Mouse (Mus musculus): ENCODE measurements around the gene Man1c1.

Man1c1 gene

GRCm38 (mm10) chr4:134675800-134676199 lies 28.3 kb downstream of the Man1c1 start:
- in situ Hi-C loops (cut with MboI, MseI) = no loop called here

DNA sequence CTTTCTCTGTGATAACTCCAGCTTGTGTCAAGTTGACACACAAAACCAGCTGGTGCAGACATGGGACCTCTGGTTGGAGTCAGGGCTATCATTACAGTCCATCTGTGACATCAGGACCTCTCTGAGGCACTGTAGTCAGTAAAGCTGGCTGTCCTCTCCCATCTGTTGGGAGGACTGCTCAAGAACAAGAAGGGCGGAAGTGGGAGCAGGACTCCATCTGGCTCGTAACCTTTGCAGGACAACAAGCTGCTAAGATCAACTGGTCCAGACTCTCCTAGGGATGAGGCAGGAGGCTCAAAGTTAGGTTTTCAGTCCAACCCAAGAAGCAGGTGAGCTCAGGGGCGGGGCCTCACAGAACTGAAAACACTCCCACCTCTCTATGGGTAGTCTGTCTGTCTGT lies 29.1 kb downstream of the Man1c1 start:
- in situ Hi-C loops (cut with MboI, MseI) = no loop called here

DNA sequence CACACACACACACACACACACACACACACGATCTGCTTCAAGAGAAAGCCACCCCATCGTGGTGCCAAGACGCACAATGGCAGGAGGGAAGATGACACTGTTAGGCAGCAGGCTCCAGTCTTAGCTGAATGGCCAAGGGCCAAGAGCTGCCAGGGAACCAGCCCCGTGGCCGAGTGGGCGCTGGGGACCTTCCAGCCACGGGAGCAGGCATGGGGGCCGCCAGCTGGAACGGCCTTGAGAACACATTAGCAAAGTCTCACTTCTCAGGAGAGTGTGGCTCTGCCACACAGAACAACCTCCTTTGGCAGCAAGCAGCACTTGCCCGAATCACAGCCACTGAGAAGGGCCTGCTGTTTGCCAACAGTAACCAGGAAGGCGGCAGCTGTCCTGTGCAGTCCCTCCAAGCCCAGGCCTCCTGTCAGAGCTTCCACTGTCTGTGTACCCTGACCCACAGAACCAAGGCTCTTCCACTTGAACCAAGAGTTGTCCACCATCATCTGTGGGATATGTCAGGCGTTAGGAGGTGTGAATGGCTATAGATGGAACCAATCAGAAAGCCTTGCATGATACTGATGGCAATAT lies 30.1 kb downstream of the Man1c1 start:
- in situ Hi-C loops (cut with MboI, MseI) = no loop called here

- in situ Hi-C loops (cut with MboI, MseI) = no loop called here
Observed at GRCm38 (mm10) chr4:134673151-134673550, 30.9 kb downstream of the Man1c1 start.

DNA sequence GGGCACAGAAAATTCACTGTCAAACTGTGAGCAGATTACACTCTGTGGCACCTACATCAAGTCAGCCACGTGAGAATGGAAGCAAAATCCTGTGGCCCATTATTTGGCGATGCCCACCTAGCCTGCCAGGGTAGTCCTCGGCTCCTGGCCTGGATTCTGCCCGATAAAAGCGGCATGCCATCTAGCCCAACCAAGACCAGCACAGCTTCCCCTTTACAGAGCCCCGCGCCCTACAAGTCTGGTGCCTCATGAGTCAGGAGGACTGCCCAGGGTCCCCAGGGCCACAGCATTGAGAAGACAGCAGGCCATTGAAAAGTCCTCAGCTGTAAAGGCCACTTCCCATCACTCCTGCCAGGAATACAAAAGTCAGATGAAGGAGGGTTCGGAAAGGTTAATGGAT lies 31.8 kb downstream of the Man1c1 start:
- in situ Hi-C loops (cut with MboI, MseI) = no loop called here

GRCm38 (mm10) chr4:134671660-134672173 lies 32.4 kb downstream of the Man1c1 start:
- in situ Hi-C loops (cut with MboI, MseI) = no loop called here

DNA sequence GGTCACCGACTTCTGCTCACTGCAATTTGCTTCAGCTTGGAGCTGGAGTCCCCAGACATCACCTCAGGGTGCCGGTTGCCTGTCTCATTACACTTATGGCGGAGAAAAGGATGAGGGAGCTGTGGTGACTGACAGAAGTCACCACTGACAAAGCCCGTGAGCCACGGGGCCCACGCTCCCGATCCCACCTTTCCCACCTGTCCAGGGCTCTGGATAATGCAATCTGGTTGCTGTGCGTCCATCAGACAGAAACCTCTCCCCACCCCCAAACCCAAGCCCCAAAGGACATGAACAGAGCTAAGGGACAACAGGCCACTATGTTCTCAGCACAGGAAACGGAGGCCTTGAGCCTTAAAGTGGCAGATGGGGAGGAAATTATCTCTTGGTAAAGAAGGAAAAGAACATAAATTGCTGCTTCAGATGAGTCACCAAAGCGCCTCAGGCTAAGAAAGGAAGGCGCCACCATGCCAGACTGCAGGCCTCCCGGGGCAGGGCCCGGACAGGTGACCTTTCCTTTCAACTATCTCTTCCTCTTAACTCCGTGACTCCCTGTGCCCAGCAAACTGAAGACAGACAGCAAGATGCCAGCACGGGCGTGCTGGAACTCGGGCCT lies 34.2 kb downstream of the Man1c1 start:
- in situ Hi-C loops (cut with MboI, MseI) = no loop called here

GRCm38 (mm10) chr4:134668355-134669028 lies 35.6 kb downstream of the Man1c1 start:
- in situ Hi-C loops (cut with MboI, MseI) = no loop called here

DNA sequence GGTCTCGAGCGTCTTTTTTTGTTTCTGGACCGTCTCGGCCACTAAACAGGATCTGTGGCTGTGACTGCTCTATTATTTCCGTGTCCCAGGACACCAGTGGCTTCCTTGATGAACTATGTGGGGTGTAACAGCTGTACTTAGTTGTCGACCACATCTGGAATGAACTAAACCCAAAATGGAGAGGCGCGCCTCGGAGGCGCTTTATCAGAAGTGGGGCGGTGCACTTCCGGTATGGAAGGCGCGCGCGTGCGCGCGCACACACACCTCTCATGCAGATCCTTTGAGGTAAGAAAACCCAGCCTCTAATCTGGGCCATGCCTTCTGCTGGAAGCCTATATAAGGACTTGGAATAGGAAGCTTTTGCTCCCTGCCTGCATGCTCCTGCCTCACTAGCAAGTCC lies 37.7 kb downstream of the Man1c1 start:
- in situ Hi-C loops (cut with MboI, MseI) = no loop called here

DNA sequence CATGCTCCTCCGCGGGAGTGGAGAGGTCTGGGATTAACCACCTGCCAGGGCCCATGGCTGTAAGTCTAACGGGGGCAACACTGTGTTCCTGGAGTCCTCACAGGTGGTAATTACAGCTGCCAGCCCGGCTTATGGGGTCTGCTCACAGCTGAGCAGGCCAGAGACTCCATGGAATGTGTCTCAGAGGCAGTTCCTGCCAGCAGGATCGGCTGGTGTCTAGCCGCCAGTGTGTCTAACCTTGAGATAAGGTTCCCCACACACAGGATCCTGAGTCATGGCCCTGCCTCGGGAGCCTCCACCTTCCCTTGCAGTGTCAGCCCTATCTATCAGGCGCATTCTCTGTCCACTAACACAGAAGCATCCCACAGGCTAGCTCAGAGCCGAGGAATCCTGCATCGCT lies 41.0 kb downstream of the Man1c1 start:
- in situ Hi-C loops (cut with MboI, MseI) = no loop called here

GRCm38 (mm10) chr4:134660630-134661183 lies 43.4 kb downstream of the Man1c1 start:
- in situ Hi-C loops (cut with MboI, MseI) = no loop called here

DNA sequence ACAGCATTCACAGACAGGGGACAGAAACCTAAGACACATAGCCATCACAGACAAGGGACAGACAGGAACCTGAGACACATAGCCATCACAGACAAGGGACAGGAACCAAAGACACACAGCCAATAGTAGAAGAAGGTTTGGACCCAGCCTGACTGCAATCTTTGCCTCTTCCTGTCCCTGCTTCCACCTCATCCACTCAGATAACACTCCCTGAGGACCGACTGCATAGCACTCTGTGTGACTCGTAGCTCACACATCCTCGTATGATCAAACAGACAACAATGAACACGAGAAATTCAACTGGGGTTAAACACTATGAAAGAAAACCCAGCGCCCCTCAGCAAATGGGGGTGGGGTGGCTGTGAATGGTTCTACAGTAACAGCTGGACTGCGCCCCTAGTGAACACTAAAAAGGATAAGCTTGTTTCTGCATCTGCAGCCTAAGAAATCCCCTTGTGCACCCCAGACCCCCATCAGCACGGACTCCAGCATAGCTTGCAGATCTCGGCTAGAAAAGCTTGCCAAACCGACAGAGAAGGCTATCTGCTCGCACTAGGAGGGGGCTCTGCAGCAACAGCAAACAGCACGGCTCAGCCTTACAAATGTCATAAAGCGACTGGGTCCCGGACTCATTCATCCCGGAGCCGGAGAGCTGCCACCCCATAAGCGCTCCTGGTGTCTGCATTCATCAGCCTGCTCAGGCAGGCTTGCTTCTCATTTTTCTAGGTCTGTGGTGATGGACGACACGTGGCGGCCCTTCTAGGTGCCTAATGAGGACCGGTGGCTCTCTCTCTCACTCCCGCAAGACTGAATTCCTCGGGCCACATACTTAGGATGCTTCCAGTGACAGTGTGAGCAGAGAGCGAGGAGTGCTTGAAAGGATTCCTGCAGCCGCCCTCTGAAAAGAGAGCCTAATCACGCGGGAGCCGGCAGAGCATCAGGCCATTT lies 44.5 kb downstream of the Man1c1 start:
- in situ Hi-C loops (cut with MboI, MseI) = no loop called here

DNA sequence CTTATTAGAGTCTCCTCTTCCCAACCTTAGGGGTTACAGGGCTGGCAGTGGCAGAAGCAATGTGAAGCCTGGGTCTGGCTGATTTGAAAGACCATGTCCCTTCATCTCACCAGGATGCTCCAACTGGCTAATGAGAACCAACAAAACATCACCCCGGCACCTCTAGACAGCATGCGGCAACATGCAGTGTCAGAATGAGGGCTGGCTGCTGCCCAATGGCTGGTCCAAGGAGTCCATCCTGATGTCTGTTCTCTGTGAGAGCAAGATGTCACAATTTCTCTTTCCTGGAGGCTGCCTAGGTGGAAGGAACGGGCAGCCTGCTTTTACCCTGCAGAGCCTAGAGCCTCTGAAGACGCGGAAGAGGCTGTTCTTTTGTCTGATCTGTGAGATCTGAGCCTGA lies 46.6 kb downstream of the Man1c1 start:
- in situ Hi-C loops (cut with MboI, MseI) = no loop called here

- in situ Hi-C loops (cut with MboI, MseI) = no loop called here
Observed at GRCm38 (mm10) chr4:134654391-134654790, 49.7 kb downstream of the Man1c1 start.

GRCm38 (mm10) chr4:134652720-134653119 lies 51.4 kb downstream of the Man1c1 start:
- in situ Hi-C loops (cut with MboI, MseI) = no loop called here

DNA sequence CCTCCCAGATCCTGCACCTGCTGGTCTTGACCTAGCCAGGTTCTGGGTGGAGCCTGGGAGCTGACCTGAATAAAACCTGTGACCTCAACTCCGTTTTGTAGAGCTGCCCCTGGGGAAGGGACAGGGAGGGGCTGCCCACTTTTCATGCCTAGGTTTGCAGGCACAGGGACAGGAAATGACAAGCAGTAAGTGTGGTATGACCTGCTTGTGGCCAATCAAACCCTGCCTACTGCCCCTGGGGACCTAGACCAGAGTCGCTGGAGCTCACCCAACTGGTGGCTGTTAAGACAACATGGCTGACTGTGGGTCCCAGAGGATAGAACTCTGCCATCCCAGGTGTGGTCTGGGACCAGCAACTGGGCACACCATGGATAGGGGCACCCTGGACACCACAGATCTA lies 51.9 kb downstream of the Man1c1 start:
- in situ Hi-C loops (cut with MboI, MseI) = no loop called here

DNA sequence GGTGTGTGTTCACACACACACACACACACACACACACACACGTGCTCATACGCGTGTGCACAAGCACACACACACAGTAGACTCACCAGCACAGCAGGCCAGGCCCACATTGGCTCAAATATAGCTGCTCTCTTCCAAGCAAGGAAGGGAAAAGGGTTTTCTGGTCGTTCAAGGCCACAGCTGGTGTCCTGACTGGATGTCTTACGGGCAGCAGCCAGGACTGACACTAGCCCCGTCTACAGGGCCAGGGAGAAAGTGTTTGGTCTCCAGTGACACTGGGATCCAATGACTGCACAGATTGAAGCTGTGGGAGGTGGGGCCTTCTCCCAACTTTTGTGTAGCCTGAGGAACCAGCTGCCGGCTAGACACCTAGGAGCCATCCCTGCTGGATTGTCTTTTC lies 52.7 kb downstream of the Man1c1 start:
- in situ Hi-C loops (cut with MboI, MseI) = no loop called here

DNA sequence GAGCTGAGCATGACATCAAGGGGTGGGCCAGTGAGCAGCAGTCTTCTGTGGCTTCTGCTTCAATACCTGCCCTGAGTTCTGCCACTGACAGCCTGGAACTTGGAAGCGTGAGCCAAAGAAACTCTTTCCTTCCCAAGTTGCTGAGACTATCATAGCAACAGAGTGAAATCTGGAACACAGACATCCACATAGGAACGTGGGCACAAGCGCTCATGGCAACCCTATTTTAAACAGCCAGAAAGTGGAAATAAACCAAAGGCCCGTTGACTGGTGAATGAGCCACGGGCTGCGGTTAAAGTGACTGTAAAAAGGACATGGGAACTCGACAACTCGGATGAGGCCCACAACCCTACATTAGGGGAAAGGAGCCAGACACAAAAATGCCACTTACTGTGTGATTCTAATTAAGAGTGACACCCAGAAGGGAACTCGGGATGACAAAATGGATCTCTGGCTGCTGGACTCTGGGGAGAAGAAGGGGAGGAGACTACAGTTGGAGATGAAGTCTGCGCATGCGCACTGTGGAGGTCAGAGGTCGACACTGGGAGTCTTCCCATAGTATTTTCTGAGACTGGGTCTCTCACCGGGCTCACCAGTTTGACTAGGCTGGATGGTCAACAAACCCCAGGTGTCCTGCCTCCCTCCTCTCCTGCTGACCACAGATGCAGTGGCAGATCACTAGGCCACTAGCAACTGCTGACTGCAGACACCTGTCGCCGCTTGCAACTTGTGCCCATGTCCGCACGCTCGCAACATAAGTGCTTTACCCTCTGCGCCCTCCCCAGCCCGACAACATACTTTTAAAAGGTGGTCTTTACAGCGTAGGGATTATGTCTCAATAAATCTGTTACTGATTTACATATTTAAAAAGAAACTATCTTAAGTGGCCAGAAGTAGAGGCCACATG lies 58.8 kb downstream of the Man1c1 start:
- in situ Hi-C loops (cut with MboI, MseI) = loop anchor here (10.0 kb wide), 1 partner anchor 250 kb away; no protein-coding TSS in a partner anchor

- in situ Hi-C loops (cut with MboI, MseI) = loop anchor here (10.0 kb wide), 1 partner anchor 250 kb away; no protein-coding TSS in a partner anchor
Observed at GRCm38 (mm10) chr4:134644410-134644809, 59.7 kb downstream of the Man1c1 start.

All from T-helper 1 cell (primary cell).